Mouse (Mus musculus): ENCODE results near the gene Bicdl1.

The Bicdl1 gene

DNA sequence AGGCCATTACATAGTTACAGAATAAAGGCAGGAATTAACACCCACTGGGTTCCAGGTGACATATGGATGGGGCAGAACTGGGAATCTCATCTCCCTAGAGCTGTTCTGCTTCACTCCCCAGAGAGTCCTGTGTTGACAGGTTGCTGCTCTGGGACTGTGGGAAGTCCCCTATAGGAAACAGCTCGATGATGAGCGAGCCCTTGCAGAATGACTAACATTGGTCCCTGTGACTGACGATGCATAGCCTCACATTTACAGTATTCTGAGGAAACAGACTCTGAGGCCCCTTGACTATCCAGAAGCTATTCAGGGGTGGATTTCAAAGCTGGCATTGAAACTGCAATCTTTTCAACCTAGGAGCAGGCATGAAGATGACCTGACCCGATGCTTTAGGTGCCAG lies 101.7 kb downstream of the Bicdl1 start:
- DNase-seq (ENCODE audit: low read depth in 1 of 2, low spot score in 2 of 2): no peak

DNA sequence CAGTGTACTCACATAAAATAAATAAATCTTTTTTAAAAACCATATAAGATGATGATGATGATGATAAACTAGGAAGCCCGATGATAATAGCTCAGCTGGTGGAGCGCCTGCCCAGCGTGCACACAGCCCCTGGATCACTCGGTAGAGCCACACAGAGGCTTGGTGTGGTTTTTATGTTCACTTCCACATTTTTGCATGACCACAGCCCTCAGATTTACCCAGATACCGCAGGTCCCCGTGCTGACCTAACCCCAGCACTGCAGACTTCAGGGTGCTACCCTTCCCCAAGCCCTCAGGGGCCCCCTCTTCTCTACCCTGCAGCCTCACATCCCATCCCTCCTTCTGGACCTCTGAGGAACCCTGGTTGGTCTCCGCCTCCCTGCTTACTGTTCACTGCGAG lies 103.3 kb downstream of the Bicdl1 start:
- no peak for DNase-seq (ENCODE audit: low read depth in 1 of 2, low spot score in 2 of 2)

DNA sequence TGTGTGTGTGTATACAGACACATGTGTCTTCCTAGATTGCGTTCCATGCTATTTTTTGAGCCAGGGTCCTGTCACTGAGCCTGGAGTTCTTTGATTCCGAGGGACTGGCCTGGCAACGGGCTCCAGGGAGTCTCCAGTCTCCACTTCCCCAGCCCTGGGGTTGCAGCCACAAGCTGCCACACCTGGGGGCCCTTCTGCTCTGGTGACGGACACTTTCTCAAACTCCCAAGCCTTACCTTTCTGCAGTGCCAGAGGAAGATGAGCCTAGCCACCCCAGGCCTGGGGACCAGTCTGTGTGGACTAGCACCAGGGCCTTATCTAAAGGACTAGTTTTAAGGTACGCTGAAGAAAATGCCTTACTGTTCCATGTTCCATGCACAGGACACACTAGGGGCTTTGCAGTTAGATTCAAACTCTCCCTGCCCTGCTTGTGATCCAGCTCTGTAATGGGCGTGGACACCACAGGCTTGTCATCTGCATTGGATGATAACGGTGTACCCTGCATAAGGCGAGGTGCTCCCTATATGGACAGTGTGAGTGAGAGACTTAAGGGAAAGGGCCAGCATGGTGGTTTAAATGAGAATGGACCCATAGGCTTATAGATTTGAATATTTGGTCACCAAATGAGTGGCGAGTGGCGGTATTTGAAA lies 105.1 kb downstream of the Bicdl1 start:
- no peak for DNase-seq (ENCODE audit: low read depth in 1 of 2, low spot score in 2 of 2)

DNA sequence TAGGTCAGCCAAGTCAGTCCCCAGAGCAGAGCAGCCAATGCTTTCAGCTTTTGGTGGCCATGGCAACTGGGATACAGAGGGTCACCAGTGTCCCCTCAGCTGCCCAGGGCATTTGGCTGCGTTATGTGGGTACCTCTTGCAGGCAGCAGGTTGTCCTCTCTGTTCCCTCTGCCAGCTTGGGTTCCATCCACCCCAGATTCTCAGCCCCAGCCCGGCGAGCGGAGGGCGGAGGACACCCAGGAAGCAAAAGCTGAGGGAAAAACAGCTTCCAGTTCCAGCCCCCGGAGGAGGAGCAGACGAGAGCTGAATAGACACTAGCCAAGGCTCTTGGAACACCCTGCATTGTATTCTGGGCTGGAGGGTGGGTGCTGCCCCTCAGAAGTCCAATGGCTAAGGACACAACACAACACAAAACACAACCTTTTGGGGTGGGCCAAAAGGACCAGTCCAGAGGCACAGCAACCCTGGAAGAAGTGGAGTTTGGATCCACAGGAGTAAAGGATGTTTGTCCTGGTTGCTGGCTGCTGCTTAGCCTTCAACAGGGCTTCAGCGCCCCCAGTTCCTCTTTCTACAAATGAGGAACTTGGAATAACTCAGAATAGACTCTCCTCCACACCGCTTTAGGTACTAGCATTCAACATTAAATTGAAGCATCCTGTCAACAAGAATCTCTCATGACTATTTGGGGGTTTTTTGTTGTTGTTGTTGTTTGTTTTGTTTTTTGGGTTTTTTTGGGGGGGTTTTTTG lies 107.6 kb downstream of the Bicdl1 start:
- no peak for DNase-seq (ENCODE audit: low read depth in 1 of 2, low spot score in 2 of 2)

DNA sequence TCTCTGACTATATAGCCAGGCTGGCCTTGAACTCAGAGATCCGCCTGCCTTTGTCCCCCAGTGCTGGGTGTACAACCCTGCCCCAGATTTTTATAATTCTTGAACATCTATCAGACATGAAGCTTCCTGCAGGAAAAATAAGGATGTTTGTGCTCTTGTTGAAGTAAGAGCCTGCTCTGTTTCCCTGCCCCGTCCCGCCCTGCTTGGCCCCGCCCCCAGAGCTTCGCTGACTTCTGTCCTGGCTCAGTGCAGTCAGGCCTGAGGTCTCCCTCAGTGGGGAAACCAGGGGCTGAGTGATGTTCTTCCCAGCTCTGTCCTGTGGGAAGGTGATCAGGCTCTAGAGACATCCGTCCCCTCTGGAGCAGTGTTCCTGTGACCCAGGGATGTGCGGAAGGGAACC lies 108.7 kb downstream of the Bicdl1 start:
- DNase-seq (ENCODE audit: low read depth in 1 of 2, low spot score in 2 of 2): no peak

DNA sequence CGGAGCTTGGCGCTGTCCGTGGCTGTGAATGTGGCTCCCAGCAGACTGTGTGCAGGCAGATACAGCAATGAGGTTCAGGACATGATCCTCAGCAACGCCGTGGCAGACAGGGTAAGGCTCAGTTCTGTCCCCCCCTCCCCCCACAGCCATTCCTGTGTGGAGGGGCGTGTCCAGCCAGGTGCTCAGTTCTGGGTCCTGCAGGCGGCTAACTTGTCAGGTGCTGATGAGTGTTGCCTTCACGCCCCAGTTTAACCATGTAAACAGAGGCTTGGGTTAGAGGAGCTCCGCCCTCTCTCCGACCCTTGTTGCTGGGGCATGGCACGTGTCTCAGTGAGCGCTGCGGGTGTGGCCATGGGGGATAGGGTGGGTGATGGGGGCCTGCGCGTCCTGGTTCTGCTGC lies 111.7 kb downstream of the Bicdl1 start:
- DNase-seq (ENCODE audit: low read depth in 1 of 2, low spot score in 2 of 2): no peak

DNA sequence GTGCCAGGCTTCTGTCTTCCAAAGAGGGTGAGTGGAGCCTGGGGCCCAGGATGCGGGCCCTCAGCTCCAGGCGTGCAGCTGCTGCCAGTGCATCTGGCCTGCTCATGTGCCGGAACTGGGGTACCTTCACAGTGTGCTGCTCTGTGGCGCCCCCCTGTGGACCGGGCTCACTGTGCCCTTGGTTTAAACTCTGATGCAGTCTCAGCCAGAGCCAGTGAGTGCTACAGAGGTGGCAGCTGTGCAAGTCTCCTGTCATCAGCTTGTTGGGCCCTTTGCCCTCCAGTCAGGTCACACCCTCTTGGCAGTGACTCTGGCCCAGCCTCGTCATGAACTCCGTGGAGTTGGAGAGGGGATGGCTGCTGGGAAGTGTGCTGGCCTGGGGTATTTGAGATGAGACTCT lies 116.5 kb downstream of the Bicdl1 start:
- no peak for DNase-seq (ENCODE audit: low read depth in 1 of 2, low spot score in 2 of 2)

DNA sequence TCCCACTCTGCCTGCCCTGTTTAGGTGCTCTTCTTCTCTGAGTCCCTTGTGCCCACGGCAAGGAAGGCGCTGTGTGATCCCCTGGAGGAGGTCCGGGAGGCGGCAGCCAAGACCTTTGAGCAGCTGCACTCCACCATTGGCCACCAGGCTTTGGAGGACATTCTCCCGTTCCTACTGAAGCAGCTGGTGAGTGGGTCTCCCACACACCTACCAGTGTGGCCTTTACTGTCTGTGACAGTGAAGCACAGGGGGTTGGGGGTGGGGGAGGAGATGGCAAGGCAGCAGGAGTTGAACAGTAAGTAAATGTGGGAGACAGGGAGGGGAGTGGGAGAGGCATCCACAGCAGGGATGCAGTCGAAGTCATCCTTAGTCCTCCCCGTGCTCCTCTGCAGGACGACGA lies 118.1 kb downstream of the Bicdl1 start:
- DNase-seq (ENCODE audit: low read depth in 1 of 2, low spot score in 2 of 2): no peak

DNA sequence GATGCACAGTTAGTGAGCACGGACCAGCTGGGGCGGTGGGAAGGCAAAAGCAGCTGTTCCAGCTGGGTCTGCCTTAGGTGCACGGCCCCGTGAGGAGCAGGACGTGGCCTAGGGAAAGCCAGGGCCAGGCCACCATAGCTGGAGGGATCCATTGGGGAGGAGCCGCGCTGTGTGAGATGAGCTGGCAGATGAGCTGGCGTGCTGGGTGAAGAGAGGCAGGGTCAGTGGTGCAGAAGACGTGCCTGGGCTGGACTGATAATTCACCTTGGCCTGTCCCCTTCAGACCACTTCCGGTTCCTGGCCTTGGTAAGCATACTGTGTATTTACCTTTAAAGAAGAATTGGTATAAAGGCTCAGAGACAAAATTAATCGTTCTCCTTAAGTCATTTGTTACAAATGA lies 119.9 kb downstream of the Bicdl1 start:
- no peak for DNase-seq (ENCODE audit: low read depth in 1 of 2, low spot score in 2 of 2)

DNA sequence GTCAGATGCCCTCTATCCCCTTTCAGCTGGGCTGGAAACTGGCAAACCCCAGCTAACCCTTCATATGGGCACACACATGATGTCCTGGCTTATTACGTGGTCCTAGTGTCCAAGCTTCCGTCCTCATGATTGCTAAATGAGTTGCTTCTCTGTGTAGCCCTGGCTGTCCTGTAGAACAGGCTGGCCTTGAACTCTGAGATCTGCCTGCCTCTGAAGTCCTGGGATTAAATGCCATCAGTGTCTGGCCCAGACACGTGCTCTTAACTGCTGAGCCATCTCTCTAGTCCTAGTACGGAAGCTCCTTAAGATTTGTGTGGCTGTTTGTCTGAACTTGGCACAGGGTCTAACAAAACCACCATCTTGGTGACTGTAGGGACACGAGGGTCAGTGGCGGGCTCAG lies 127.9 kb downstream of the Bicdl1 start:
- DNase-seq (ENCODE audit: low read depth in 1 of 2, low spot score in 2 of 2): no peak
